Mouse (Mus musculus): ENCODE measurements around the gene Lman1l.

DNA sequence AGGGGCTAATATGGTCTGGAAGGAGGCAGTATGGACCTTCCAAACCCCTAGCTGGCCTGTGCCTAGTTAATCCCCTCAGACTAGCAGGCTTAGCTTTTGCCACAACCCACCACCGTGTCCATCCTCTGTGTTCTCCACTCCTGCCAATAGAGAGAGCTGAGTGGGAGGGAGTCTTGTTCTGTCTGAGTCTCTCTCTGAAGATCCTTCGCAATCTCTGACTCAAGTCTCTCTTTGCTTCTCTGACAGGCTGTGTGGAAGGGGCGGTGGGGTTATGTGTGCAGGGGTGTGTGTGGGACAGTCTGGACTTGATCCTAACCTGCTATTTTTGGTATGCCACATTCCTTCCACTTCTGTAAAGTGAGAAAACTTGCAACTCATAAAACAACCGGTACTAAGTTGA, 15.7 kb downstream of the Lman1l start:
- no peak for TF ChIP-seq CTCF (IDR thresholded peaks at IDR 0.05; ENCODE audit: borderline replicate concordance, insufficient read depth, low read length)
- TF ChIP-seq POLR2A (IDR thresholded peaks at IDR 0.05; ENCODE audit: low read depth, low read length): no peak
